Mouse (Mus musculus) brain, embryonic 14.5 days (tissue): ENCODE measurements around the gene Fsip1.

Experiments
- CTCF ChIP-seq: fragments of 200-500 bp; IDR thresholded peaks from 2 replicates; pipeline ENCODE4 v1.5.1; 2012; ENCODE audit warnings: inconsistent platforms, mild to moderate bottlenecking, moderate library complexity, borderline replicate concordance; ENCODE audit not compliant: insufficient read depth, insufficient read length; ENCODE audit errors: extremely low read depth
- POLR2A ChIP-seq: fragments of 200-500 bp; IDR thresholded peaks from 2 replicates; pipeline ENCODE4 v1.6.1; 2012; ENCODE audit warnings: mild to moderate bottlenecking, inconsistent platforms, borderline replicate concordance; ENCODE audit not compliant: poor library complexity, insufficient read depth, insufficient read length, severe bottlenecking; ENCODE audit errors: extremely low read depth

DNA sequence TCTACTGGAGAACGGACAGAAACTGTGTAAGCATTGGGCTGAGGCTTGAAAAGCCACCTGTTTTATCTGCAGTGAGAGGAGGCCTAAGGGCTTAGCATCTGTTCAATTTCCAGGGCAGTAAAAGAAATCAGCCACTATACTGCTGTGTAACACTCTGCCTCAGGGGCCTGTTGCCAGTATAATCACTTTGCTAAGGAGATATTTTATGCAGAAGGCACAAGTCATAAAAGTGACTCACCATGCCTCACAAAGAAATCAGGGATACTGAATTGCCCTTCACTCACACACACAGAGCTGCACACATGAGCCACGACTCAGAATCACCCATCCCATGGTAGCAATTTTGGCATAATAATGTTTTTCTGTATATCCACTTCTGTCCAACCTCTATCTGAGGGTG lies 140.6 kb downstream of the Fsip1 start:
- TF ChIP-seq CTCF (no peak), POLR2A (no peak)
